Mouse (Mus musculus) ES-E14 (cell line): Measurements from ENCODE around the gene Sptb. TPM values are rescaled to one million over a fixed set of nuclear protein-coding genes. Genes with fewer than 3 reads are reported as not detected.

Experiments used
- DNase-seq: peaks from one replicate; pipeline ENCODE4 v3.0.0-alpha.2; 2013; ENCODE audit warnings: low read depth, low spot score
- H3K27ac ChIP-seq: 2 replicates; pipeline ENCODE4 v1.5.1; 2012; ENCODE audit warnings: low read depth, mild to moderate bottlenecking, low read length, moderate library complexity, mixed read lengths; ENCODE audit not compliant: poor library complexity, insufficient read depth, severe bottlenecking
- H3K36me3 ChIP-seq: 2 replicates; pipeline ENCODE4 v1.6.1; 2012; ENCODE audit warnings: mild to moderate bottlenecking, low read length, moderate library complexity, mixed read lengths; ENCODE audit not compliant: control insufficient read depth, poor library complexity, insufficient read depth, severe bottlenecking
- H3K4me1 ChIP-seq, 2 experiments: fragments of 150-350 bp in 1 of 2; sonication (generic) in 1 of 2; 2 replicates each; pipeline ENCODE4 v1.6.1; 2012; ENCODE audit warnings: low read length in 2 of 2, mild to moderate bottlenecking in 1 of 2, mixed read lengths in 1 of 2; ENCODE audit not compliant: control insufficient read depth in 2 of 2, insufficient read depth in 2 of 2, poor library complexity in 1 of 2
- H3K4me3 ChIP-seq, 2 experiments: fragments of 150-350 bp in 1 of 2; sonication (generic) in 1 of 2; 2 replicates each; pipeline ENCODE4 v1.5.1; 2012; ENCODE audit warnings: low read length in 2 of 2, low read depth in 1 of 2, mild to moderate bottlenecking in 1 of 2, mixed read lengths in 1 of 2; ENCODE audit not compliant: insufficient read depth in 1 of 2, poor library complexity in 1 of 2, severe bottlenecking in 1 of 2
- H3K9ac ChIP-seq: 2 replicates; pipeline ENCODE4 v1.6.1; 2012; ENCODE audit warnings: low read depth, mild to moderate bottlenecking, low read length, mixed read lengths; ENCODE audit not compliant: poor library complexity, insufficient read depth, severe bottlenecking
- H3K9me3 ChIP-seq: fragments of 150-350 bp; sonication (generic); 2 replicates; pipeline ENCODE4 v1.6.1; 2012; ENCODE audit warnings: low read depth, mild to moderate bottlenecking, low read length; ENCODE audit not compliant: control insufficient read depth, insufficient read depth
- CHD2 ChIP-seq: IDR thresholded peaks from 2 replicates; pipeline ENCODE4 v1.6.1; 2014; ENCODE audit warnings: mild to moderate bottlenecking, low read depth, low read length, inconsistent platforms
- HCFC1 ChIP-seq: IDR thresholded peaks from 2 replicates; pipeline ENCODE4 v1.6.1; 2012; ENCODE audit warnings: low read length, inconsistent platforms, borderline replicate concordance; ENCODE audit not compliant: insufficient read depth
- MAFK ChIP-seq: IDR thresholded peaks from 2 replicates; pipeline ENCODE4 v1.6.1; 2014; ENCODE audit warnings: mild to moderate bottlenecking, low read depth, low read length, inconsistent platforms; ENCODE audit not compliant: insufficient read depth
- ZC3H11A ChIP-seq: IDR thresholded peaks from 2 replicates; pipeline ENCODE4 v1.6.1; 2012; ENCODE audit warnings: low read depth, mild to moderate bottlenecking, inconsistent platforms, low read length, borderline replicate concordance
- ZNF384 ChIP-seq: IDR thresholded peaks from 2 replicates; pipeline ENCODE4 v1.6.1; 2012; ENCODE audit warnings: low read depth, low read length, inconsistent platforms
- in situ Hi-C, 2 experiments: fragments of 600-800 bp; cut with MboI; formaldehyde crosslinking; loops; one replicate each; pipeline ENCODE4 v1.15.1; 2025; ENCODE audit warnings: low sequenced_read_pairs in 2 of 2, inconsistent platforms in 1 of 2; ENCODE audit not compliant: unreplicated experiment in 2 of 2
- total RNA-seq: library from RNA; depleted of rRNA; stranded (reverse); fragments of 300-350 nt; gene quantifications from 2 replicates; pipeline ENCODE4 v1.2.3, GENCODE M21; 2012

Sptb gene
- total RNA-seq, 1 experiment: 3.6 TPM

- TF ChIP-seq ZNF384 (no peak), MAFK (no peak), ZC3H11A (no peak), HCFC1 (no peak), CHD2 (no peak)
- H3K9me3 ChIP-seq: no peaks in the 10 kb centered on the region
- H3K4me1 ChIP-seq: peaks cover 0 to 2% of the 10 kb centered on the region in 2 experiments; a peak in 1 of 4 replicates
- in situ Hi-C loops: no loop called here
- no peak overlapping the region for H3K27ac ChIP-seq
- no peak overlapping the region for H3K9ac ChIP-seq
- no peak overlapping the region for H3K4me3 ChIP-seq
- DNase-seq: no peak
- peaks cover 4% of the 10 kb centered on the region; the same call in 1 of the 2 replicates for H3K36me3 ChIP-seq
These were observed 104.5 kb downstream of the Sptb start for GRCm38 (mm10) chr12:76605837-76606236.

GRCm38 (mm10) chr12:76604546-76604945 lies 105.8 kb downstream of the Sptb start:
- H3K4me1 ChIP-seq: peaks cover 0 to 2% of the 10 kb centered on the region in 2 experiments; a peak in 1 of 4 replicates
- in situ Hi-C loops: no loop called here

GRCm38 (mm10) chr12:76603779-76604178 lies 106.6 kb downstream of the Sptb start:
- in situ Hi-C loops: no loop called here
- no peak for DNase-seq
- Histone ChIP-seq H3K36me3 (peaks cover 7% of the 10 kb centered on the region; the same call in 1 of the 2 replicates), H3K4me3 (no peak overlapping the region), H3K27ac (no peak overlapping the region), H3K4me1 (peaks cover 0 to 1% of the 10 kb centered on the region in 2 experiments; a peak in 1 of 4 replicates), H3K9ac (no peak overlapping the region), H3K9me3 (no peaks in the 10 kb centered on the region)
- no peak for TF ChIP-seq CHD2
- no peak for TF ChIP-seq ZNF384
- TF ChIP-seq MAFK: no peak
- TF ChIP-seq HCFC1: no peak
- TF ChIP-seq ZC3H11A: no peak

More at GRCm38 (mm10) chr12:76604546-76604945, 105.8 kb downstream of the Sptb start:
- Histone ChIP-seq H3K9ac (no peak overlapping the region), H3K27ac (no peak overlapping the region), H3K9me3 (no peaks in the 10 kb centered on the region), H3K4me3 (no peak overlapping the region), H3K36me3 (peaks cover 5% of the 10 kb centered on the region; the same call in 1 of the 2 replicates)
- TF ChIP-seq CHD2 (no peak), MAFK (no peak), ZC3H11A (no peak), HCFC1 (no peak), ZNF384 (no peak)
- no peak for DNase-seq

GRCm38 (mm10) chr12:76598196-76598928 lies 112.0 kb downstream of the Sptb start:
- no peak overlapping the region for H3K4me3 ChIP-seq
- no peak for TF ChIP-seq ZNF384
- no peak for DNase-seq
- peaks cover 8% of the 10 kb centered on the region; the same call in 1 of the 2 replicates for H3K36me3 ChIP-seq
- in situ Hi-C loops: loop anchor here in 1 of 2 experiments (10.0 kb wide), 1 partner anchor 104 kb away; no protein-coding TSS in a partner anchor
- H3K27ac ChIP-seq: no peak overlapping the region
- no peaks in the 10 kb centered on the region for H3K9me3 ChIP-seq
- H3K4me1 ChIP-seq: peaks cover 0 to 16% of the 10 kb centered on the region in 2 experiments; a peak in 1 of 4 replicates
- no peak overlapping the region for H3K9ac ChIP-seq

- Histone ChIP-seq H3K9me3 (no peaks in the 10 kb centered on the region), H3K4me3 (no peak overlapping the region), H3K4me1 (peaks cover 0 to 20% of the 10 kb centered on the region in 2 experiments; a peak in 1 of 4 replicates), H3K9ac (peak overlapping the region; percentile 36; the same call in 1 of the 2 replicates), H3K27ac (no peak overlapping the region), H3K36me3 (peaks cover 8% of the 10 kb centered on the region; the same call in 1 of the 2 replicates)
- DNase-seq: no peak
- in situ Hi-C loops: loop anchor here in 1 of 2 experiments (10.0 kb wide), 1 partner anchor 103 kb away; no protein-coding TSS in a partner anchor
- TF ChIP-seq ZC3H11A (no peak), ZNF384 (no peak), CHD2 (no peak), HCFC1 (no peak), MAFK (no peak)
These were observed 112.7 kb downstream of the Sptb start for GRCm38 (mm10) chr12:76597577-76598100.
